Mouse (Mus musculus) kidney, postnatal 36 days (tissue): ENCODE data around the gene Tamm41.
A peak's percentile ranks its signal among the peaks of the same experiment; 100 is the strongest.

Experiments
- DNase-seq, 2 experiments: peaks; one replicate each; pipeline ENCODE4 v3.0.0; 2021 to 2022; ENCODE audit warnings: mixed read lengths in 2 of 2

Gene Tamm41

GRCm38 (mm10) chr6:114970895-114971294 is 66.8 kb downstream of the Tamm41 start:
- DNase-seq = no peak

GRCm38 (mm10) chr6:114970386-114970785 is 67.3 kb downstream of the Tamm41 start:
- DNase-seq = no peak

- peak; percentile 88 to 90 for DNase-seq
Measured at GRCm38 (mm10) chr6:114969213-114970120, 68.2 kb downstream of the Tamm41 start, which contains the start of gene Vgll4. Vgll4 (minus strand) TSS chr6:114969994.

DNA sequence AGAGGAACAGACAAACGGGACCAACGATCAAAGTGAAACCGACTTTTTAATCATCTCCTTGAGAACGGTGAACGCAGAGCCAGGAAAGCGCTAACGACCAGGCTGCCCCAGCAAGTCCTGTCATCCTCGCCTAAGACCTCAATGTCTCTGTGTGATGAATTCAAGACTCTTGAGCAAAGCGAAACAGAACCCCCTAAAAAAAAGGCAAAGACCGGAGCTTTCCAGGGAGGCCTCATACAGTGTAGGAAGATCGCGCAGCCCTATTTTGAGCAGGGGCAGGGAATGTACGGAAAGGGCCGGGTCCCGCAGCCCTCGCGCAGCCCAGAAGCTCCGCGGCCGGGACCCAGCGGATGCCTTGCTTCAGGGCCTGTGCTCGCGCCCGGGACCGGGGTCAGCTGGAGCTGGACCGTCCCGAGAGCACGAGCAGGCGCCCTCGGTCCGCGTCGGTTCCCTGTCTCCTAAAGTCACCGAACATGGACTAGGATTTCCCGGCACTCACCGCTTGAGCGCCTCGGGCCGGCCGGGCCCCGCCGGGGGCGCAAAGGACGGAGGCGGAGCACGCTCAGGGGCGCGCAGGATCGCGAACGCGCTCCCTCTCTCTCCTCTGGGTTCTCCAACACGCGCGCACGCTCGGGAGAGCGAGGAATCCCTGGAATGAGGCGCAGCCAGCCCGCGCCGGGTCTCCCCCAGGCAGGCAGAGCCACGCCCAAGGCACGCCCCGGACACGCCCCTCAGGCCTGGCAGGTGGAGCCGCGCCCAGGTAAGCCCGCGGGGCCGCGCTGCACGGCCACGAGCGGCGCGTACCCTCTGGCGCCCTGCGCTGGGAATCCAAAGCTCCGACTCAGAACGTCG is 69.1 kb downstream of the Tamm41 start:
- DNase-seq = peak; percentile 96

GRCm38 (mm10) chr6:114967623-114968022 is 70.1 kb downstream of the Tamm41 start:
- peak in 1 of 2 experiments; percentile 26 for DNase-seq

GRCm38 (mm10) chr6:114966396-114967154 is 71.1 kb downstream of the Tamm41 start:
- no peak for DNase-seq

GRCm38 (mm10) chr6:114965802-114966201 is 71.9 kb downstream of the Tamm41 start:
- no peak for DNase-seq

GRCm38 (mm10) chr6:114965396-114965795 is 72.3 kb downstream of the Tamm41 start:
- DNase-seq = no peak

- peak in 1 of 2 experiments; percentile 18 for DNase-seq
Measured at GRCm38 (mm10) chr6:114964235-114964634, 73.4 kb downstream of the Tamm41 start.

DNA sequence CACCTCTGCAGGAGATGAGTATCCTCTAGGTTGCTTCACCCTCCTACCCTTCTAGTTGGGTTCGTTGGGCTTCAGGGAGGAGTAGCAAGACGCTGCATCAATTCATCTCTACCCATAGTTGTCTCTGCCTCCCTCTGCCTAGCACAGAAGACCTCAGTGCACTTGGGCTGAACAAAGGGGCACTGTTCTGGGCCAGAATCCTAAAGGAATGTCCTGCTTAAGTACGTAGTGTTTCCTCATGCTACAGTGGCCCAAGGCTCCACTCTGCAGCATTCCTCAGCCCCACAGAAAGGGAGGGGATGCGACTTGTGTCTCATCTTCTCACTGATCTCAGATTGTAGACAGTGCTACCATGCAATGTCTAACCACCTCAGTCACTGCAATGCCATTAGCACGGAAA is 74.0 kb downstream of the Tamm41 start:
- DNase-seq = no peak

GRCm38 (mm10) chr6:114961276-114962068 is 76.2 kb downstream of the Tamm41 start:
- peak; percentile 21 to 48 for DNase-seq

DNA sequence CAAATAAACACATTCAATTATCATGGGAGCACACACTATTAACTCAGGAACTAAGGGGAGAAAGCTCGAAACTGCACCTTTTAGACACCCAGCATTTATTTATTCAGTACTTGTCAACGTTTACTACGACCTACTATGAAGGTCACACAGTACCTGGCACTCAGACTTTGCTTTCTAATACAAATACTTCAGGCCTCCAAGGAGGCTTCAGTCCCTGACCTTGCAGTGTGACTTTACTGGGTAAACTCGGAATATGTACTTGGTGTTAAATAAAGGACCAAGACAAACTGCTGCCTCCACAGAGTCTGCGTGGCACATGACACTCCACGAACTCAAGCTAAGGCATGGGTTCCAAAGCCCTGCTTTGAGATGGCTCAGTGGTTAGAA is 78.7 kb downstream of the Tamm41 start:
- DNase-seq = no peak

DNA sequence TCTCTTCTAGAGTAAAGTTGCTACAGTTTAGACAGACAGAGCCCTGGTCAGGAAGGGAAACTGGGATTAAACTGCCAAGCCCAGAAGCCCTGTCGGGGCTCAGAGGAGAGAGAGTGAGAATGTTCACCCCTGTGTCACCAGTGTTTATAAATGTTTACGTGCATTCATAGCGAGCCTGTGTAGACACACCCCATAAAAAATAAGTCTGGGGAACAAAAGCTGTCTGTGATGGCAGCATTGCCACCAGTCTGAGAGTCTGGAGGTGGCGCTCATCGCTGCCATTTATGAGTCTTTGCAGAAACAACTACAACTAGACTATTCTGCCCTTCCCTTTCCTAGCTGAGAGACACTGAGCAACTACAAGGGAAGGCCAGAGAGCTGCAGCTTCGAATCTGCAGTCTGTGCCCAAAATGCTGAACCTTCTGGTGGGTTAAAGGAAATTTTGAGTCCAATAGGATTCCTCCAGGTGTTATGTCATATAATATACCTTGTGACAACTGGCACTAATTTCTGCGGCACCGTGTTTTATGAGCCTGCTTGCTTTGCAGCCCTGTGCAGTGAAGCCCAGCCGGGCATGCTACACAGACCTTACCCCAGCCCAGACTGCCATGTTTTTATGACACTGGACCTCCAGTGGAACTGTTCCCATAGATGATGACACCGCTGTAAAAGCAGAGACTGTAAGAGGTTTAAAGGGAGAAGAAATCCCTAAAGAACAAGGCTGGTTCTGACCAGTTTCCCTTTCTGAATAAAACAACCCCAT is 79.2 kb downstream of the Tamm41 start:
- DNase-seq = no peak

GRCm38 (mm10) chr6:114957756-114958155 is 79.9 kb downstream of the Tamm41 start:
- DNase-seq = no peak

DNA sequence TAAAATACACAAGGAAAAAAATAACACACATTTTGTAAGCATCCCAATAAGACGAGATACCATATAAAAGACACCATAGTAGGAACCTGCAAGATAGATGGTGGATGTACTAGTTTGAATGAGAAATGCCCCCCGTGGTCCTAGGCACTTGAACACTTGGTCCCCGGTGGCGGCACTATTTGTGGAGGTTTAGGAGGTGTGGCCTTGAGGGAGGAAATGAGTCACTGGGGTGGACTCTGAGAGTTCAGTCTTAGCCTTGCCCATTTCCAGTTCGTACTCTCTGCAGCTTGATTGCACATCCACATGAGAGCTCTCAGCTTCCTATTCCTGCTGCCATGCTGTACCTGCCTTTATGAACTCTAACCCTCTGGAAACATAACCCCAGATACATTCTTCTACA is 83.2 kb downstream of the Tamm41 start:
- DNase-seq = no peak
